Mouse (Mus musculus) adrenal gland, postnatal 36 days (tissue): ENCODE data around the gene Slc25a15. TPM values are rescaled to one million over a fixed set of nuclear protein-coding genes. Genes with fewer than 3 reads are reported as not detected.

Experiments
- DNase-seq, 2 experiments: peaks; one replicate each; pipeline ENCODE4 v3.0.0; 2021; ENCODE audit warnings: mixed read lengths in 1 of 2
- long read RNA-seq, 2 experiments: library from polyadenylated mRNA; stranded (forward); transcript quantifications; one replicate each; pipeline ENCODE4 v2.0.0; 2021; ENCODE audit warnings: borderline sequencing depth in 2 of 2
- total RNA-seq, 2 experiments: library from RNA; stranded (reverse); gene quantifications; 2 replicates each; pipeline ENCODE4 v1.2.3; 2021

Gene Slc25a15
- 10 to 100 TPM; 13.5 to 16.0 TPM for total RNA-seq
- long read RNA-seq, experiment 1, transcript Slc25a15-201 (7 exons, 3,430 nt) = major isoform, 16 of 27 reads
- long read RNA-seq, experiment 1, partial matches to known transcripts = 1 of 27 reads
- long read RNA-seq, experiment 1, other reads (novel, unspliced or antisense) = 10 of 27 reads
- long read RNA-seq, experiment 2, transcript Slc25a15-201 (7 exons, 3,430 nt) = major isoform, 5 of 7 reads
- long read RNA-seq, experiment 2, partial matches to known transcripts = 0 of 7 reads
- long read RNA-seq, experiment 2, other reads (novel, unspliced or antisense) = 2 of 7 reads

DNA sequence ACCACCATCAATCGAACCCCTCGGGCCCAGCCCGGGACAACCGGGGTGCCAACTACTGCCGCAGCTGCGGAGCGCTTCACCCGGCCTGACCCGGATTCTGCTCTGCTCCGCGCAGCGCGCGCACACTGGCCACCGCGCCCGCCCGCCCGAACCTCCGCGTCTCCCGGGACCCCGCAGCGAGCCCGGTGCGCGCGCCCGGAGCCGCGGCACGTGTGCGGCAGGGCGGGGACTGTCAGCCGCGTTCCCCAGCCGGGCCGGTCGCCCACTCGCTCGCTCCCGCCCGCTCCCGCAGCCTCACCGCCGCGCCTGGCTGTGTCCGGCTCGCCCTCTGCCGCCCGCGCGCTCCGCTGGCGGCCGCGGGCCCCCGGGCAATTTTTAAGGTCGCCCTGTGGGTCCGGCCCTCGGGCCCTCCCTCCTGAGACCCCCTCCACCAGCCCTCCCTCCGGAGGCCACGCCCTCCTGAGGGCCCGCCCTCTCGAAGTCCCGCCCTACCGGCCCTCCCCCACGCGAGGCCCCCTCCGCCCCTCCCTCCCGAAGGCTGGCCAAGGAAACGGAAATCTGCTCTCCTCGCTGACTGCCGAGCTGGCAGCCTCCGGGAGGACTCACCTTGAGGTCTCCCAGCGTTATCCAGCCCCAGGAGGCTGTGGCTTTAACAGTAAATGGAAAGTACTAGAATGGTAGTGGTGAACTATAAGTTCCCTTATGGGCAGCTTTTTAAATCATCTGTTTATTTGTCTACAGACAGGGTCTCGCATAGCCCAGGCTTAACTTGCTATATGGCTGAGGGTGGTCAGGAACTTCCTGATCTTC is at the start of gene Slc25a15:
Gene Slc25a15 (minus strand): TSS at position 456 of the 810 bp plus-strand sequence.
- DNase-seq = peak; percentile 94 to 96

DNA sequence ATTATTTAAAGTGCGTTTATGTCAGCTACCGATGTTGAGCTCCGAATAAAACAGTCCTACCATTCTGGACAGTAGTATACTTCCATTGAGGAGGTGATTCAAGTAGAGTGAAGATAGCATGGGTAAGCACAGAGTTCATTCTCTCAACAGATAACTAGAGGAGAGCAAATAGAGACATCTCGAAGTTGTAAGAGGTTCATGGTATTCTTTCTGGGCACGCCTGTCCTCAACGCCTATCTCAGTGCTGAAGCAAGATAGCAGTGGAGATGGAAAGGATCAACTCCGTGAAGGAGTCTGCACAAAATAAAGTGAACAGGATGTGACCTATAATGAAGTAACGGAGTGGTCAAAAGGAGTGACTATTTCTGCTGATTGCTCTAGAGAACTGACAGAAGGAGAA is 13.6 kb upstream of the Slc25a15 start:
- DNase-seq = no peak

DNA sequence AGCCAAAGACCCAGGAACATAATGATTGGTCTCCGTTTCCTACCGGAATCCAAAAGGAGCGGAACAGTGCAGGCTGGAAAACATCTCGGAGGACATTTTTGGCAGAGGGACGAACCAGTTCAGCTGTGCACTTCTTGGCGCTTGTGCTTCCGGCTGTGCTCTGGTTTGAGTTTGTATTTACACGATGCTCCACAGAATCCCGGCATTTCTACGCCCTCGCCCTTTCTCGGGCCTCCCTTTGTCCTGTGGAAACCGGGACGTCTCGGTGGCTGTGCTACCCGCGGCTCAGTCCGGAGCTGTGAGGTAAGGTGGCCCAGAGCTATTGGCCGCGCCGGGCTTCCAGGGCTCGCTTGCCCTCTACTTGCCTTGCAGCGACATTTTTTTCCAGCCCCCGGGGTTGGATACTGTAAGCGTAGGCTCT is 12.9 kb upstream of the Slc25a15 start, which contains the start of gene Mrps31:
Gene Mrps31 (plus strand): TSS at position 80 of the 421 bp plus-strand sequence.
- peak; percentile 81 to 83 for DNase-seq

GRCm38 (mm10) chr8:22410688-22411281 is 12.4 kb upstream of the Slc25a15 start:
- no peak for DNase-seq

DNA sequence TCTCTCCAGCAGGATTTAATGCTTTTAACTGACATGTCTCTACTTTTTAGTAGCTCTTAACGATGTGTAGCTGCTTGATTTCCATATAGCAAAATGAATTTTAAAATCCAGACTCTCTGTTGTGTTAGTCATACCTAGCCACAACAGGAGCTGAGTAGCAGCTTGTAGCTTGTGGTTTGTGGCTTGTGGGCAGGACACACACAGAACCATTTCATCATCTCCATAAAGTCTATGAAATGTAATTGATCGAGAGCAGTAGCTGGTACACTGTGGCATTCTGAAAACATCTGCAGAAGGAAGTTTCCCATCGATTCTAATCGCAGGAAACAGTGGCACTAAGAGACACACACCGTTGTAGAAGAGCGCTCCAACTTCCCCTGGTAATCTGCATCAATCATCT is 7.3 kb upstream of the Slc25a15 start:
- no peak for DNase-seq

- DNase-seq = no peak
Observed at GRCm38 (mm10) chr8:22403235-22403634, 4.8 kb upstream of the Slc25a15 start.

- DNase-seq = no peak
Observed at GRCm38 (mm10) chr8:22400593-22400992, 2.2 kb upstream of the Slc25a15 start.

DNA sequence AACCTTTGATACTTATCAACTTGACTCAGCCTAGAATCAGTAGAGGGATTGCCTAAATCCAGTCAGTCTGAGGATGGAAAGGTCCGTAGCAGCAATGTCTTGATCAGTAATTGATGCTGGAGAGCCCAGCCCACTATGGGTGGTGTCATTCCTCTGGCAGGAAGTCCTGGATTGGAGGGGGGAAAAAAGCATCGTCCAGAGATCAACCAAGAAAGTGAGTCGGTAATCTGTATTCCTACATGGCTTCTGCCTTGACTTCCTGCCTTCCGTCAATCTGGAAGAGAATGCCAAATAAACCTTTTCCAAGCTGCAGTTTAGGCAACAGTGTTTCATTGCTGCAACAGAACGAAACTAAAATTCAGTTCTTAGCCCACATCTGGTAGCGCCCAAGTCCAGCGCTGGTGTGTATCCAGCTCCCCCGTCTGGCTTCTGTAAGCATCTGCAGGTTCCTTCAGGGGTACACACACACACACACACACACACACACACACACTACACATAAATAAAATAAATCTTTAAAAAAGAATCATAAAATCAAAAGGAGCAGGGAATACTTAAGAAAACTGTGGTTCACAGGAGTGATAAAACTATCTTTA is 986 bp upstream of the Slc25a15 start:
- DNase-seq = no peak

DNA sequence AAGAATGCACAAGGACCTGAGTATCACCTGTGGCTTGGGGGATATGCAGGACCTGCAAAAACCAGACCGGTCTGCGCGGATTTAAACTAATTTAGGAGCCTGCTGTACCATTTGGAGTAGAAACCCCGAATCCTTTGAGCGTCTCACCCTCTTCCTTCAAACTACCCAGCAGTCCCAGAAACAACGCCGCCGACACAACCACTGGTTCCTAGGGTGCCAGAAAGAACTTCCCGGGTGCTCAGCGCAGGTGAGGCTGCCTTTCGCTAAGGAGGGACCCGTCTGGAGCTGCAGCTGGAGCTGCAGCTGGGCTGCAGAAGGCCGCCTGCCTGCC is 621 bp downstream of the Slc25a15 start:
- DNase-seq = no peak

DNA sequence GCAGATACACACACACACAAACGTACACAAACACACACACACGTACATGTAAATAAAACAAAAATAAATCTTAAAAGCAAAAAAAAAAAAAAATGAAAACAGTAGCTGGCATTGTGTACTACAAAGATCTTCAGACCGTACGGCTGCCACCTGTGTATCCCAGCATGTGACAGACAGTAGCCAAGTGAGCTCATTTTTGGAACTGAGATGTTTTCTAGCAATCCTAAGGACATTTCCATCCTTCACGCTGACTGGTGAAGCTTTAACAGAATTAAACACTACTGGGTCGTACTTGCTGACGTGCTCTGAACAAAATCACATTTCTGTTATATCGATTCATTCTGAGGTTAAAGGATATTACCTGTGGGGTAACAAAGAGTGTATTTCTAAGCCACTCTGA is 3.1 kb downstream of the Slc25a15 start:
- no peak for DNase-seq

DNA sequence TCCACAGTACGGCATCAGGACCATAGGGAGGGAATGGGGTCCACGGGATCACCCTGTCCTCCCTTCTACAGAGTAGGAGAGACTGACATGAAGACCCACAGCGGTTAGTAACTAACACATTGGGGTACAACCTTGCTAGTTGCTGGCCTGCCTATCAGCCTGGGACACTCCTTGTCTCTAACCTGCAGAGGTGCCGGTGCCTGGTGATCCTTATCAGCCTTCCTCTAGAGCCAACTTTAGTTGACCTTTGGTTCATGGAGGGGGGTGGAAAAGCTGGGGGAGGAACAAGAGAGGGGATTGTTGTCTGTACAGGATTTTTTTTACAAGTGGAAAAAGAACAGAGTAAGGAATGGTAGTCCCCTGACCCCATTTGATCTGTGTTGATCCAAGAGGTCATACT is 3.9 kb downstream of the Slc25a15 start:
- no peak for DNase-seq

DNA sequence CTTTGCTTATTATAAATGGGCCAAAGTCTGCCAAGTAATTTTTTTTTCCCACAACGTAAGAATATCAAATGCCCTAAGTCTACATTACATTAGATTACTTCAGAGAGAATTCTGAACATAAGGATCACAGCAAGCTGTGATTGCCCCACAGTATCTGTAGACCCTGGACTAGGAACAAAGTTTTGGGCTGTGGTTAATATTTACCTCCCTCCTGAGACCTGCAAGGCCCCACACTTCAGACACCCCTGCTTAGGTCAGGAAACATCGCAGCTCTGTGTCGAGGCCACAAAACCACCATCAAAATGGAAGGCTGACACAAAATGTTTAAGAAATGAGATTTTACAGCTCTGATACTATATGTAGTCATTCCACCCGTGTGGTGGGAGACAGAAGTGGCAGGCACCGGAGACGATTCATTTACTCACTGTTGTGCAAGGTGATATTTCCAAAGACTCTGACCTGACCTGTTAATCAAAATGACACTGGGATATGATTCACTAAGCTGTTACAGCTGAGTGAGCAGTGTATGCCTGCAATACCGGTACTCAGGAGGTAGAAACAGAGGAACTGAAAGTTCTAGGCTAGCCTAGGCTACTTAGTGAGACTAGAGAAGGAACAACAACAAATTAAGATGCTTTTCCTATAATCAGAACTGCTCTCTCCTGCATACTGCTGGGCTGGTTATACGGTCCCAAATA is 7.5 kb downstream of the Slc25a15 start:
- DNase-seq = no peak

GRCm38 (mm10) chr8:22389874-22390273 is 8.5 kb downstream of the Slc25a15 start:
- no peak for DNase-seq

DNA sequence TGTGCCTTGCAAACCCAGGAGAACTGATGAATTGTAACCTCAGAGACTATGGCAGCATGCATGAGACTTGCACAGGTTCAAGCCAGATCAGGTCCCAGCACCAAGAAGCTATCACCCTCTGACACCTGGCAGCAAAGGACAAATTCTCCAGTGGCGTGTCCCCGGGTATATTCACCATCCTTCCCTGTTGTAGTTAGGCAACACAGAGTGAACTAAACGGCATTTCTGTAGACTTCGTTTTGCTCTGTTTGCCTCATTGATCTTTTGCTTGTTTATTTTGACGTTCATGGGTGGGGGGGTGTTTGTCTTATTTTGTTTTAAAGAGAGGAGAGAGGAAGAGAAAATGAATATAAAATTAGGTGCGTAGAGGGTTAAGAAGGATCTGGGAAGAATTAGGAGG is 13.2 kb downstream of the Slc25a15 start:
- DNase-seq = no peak

GRCm38 (mm10) chr8:22382824-22383595 is 15.4 kb downstream of the Slc25a15 start:
- DNase-seq = no peak

DNA sequence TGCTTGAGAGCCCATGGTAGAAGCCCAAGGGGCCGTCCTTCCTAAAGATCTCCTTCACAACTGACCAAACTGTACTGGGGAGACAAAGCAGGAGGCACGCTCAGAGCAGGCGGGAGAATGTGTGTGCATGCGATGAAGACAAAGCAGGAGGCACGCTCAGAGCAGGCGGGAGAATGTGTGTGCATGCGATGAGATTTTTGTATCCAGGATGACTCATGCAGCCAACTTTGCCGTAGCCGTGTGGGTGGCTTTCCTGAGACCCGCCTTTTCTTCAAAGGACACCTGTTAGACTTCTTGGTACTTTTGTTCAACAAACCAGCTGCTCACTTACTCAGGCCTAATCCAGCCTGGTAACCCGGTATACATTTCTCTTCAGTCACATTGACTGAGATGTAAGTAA is 17.5 kb downstream of the Slc25a15 start:
- no peak for DNase-seq

GRCm38 (mm10) chr8:22376903-22377302 is 21.5 kb downstream of the Slc25a15 start:
- peak; percentile 60 to 75 for DNase-seq

DNA sequence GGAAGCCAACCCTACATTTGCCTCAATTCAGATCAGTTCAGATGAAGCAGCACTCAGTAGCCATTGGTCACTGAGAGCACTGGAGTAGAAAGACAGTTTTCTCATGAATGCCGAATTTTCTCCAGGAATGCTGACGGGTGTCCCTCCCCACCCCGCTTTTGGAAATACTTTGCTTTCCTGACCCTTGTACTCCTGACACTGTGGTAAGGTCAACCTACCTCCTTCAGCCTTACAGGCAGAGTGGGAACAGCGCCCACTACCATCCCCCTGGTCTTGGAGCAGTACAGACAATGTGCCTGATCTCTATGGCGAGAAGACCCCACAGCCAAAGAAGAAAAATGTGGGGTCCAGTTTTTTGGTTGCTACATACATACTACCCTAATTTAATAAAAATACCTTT is 22.1 kb downstream of the Slc25a15 start:
- DNase-seq = no peak

- DNase-seq = no peak
Observed at GRCm38 (mm10) chr8:22359882-22360281, 38.5 kb downstream of the Slc25a15 start.

GRCm38 (mm10) chr8:22359359-22359758 is 39.0 kb downstream of the Slc25a15 start:
- no peak for DNase-seq

DNA sequence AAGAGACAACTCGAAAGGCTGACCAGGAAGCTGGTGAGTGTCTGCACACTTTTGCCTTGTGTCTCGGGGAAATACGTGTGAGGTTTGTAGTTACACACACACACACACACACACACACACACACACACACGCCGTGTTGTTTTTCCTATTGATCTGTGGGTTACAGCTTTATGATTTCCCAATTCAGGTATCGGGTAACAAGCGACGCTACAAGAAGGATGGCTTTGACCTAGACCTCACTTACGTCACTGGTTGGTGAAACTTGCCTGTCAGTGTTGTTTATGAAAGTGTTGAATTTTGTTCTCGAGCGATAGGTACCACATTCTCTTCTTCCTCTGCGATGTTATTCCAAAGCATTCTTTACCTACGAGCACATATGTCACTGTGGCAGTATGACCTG is 63.0 kb downstream of the Slc25a15 start:
- DNase-seq = no peak
